Mouse (Mus musculus): ENCODE measurements around the gene Dcaf4.

The Dcaf4 gene

DNA sequence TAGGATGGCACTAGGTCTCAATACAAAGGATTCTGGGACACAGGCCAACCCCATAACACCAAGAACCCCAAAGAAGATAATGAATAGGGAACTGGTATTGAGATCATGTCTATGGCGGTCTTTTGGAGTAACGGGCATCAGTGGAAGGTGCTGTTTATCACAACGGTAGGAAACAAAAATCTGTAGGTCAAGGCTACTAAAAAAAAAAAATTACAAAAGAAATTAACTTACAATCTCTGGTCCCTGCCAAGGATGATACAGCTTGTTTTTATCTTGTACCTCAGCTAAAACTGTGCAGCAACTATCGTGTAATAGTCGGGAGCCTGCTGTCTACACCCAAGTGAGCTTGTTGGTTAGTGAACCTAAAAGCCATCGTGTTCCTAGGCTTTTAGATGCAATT is 23.5 kb upstream of the Dcaf4 start:
- DNase-seq: no peak

DNA sequence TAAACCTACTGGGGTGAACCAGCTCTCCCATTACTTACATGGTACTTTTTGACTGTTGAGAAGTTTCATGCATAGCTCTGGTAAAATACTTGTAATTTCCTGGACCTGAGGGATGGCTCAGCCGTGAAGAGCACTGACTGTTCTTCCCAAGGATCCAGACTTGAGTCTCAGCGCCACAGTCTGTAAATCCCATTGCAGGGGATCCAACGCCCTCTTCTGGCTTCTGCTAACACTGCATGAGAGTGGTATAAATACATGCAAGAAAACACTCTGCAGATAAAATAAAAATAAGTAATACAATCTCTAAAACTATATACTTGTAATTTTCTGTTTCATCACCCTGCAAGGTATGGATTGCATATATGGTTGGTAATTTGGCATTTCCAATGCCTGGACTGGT is 22.3 kb upstream of the Dcaf4 start:
- no peak for DNase-seq

DNA sequence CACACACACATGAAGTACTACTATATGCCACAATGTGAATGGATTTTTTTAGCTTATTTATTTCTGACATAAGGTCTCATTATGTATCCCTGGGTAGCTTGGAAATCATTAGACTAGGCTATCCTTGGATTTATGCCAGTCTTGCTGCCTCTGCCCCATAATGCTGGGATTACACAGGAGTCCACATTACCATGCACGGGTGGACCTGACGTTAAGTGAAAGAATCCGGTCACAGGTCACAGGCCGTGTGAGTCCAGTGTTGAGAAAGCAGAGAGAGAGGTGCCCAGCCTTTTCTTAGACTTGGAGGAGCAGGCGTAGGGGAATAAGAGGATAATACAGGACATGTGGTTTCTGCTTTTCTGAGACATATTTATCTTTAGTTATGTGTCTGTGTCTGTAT is 21.0 kb upstream of the Dcaf4 start:
- DNase-seq: no peak

DNA sequence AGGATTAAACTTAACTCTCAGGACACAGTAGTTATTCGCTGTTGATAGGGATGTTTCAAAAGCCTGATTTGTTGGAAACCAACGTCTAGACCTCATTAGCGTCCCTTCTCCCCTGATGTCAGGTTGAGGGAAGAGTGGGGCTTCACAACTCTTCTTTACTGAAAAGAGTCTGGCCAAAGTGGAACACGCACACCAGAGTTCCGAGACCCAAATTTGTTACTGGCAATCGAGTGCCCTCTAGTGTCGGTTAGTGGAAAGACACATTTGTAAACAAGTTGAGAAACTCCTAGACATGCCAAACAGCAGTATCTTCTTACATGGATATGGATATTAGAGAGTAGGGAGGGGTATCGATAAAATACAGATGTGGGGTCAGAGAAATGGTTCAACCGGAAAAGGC is 18.1 kb upstream of the Dcaf4 start:
- peak; percentile 38 for DNase-seq

DNA sequence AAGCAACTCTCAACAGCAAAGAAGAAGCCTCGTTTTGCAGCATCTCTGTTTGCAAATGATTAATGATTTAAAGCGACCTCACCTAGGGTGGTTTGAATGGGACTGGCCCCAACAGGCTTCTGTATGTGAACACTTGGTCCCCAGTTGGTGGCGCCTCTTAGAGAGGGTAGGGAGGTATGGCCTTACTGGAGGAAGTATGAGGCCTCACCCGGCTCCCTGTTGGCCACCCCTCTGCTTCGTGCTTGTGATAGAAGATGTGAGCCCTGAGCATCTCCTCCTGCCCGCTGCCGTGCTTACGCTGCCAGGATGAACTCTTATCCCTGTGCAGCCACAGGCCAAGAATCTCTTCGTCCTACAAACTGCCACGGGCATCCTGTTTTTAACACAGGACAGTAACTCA is 13.7 kb upstream of the Dcaf4 start:
- DNase-seq: no peak

DNA sequence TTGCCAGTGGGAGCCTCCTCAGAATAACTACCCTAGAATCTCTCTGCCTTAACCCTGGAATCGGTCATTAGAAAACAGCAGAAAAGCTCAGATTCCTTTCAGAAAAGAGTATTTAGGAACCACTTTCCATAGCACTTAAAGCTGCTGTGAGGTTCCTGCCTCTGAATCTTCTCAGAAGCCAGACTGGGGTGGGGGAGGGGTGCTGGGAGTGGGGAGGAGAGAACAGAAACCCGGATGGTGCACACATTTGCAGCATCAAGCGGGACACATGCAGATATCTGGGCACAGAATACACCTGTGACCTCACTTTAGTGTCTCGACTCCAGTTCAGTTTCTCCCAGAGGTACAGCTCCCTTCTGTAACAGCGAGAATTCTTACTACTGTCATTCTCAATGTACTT is 9.7 kb upstream of the Dcaf4 start:
- DNase-seq: no peak

DNA sequence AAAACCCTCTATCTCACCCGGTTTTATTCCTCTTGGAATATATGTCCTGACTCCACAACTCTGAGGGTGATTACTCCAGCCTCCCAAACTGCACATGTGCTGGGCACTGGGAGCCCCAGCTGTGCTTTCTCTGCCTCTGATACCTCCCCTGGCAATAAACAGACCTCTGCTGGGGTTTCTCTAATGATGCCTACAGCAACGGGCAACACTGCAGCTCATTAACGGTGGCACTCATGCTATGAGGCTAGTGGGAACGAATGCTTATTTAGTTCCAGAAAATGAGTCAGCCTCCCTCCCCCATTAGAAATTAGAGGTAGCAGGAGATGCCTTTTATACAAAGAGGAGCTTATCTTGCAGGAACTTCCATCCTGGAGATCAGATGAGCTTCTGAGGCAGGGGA is 7.5 kb upstream of the Dcaf4 start:
- no peak for DNase-seq

DNA sequence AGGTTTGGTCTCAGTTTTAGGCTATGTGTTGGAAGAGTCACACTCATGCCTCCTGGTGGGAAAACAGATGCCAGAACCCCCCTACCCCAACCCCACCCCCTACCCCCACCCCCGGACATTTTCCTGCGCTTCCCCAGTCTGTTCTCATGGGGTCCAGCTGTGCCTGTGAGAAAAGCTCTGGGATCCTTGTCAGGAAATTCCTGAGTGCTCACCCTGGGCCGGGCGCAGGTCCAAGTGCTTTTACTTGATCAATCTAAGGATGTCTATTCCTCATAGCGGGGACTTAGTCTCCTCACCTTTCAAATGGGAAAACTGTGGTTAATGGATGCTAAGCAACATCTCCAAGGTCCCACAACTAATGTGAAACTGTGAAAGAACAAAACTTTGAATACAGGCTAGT is 7.1 kb upstream of the Dcaf4 start:
- DNase-seq: peak; percentile 50

DNA sequence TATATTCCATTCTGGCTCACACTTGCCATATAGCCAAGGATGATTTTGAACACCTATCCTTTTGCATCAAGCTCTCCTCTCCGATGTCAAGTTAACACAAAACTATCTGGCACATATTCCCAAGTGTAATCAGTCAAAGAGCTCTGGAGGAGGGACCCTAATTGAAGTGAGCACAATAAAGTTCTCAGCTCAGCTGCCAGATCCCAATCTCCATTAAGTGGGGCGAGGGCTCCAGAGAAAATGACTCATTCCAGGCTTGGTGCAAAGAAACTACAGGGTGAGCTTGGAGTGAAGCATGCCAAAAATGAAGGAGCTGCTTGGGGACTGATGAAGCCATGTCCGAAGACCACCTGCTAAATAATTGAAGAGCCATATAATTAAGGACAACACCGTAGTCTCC is 6.0 kb upstream of the Dcaf4 start:
- DNase-seq: no peak

DNA sequence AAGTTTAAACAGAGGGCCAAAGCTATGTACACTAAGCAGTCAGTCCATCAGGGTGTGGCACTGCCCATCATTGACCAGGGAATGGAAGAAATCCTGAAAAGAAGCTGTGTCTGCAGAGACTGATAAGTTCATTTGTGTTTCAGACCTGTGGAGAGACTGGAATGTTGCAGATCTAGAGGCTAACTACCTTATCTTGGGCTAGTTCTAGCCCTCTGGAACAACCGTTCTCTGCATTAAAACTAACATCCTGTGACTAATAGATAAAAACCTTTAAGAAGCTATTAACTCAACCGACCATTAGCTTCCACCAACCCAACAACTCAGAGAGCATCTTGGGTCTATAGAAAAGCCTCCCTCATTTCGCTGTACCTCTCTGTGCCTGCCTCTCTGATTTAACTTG is 2.7 kb upstream of the Dcaf4 start:
- DNase-seq: no peak

DNA sequence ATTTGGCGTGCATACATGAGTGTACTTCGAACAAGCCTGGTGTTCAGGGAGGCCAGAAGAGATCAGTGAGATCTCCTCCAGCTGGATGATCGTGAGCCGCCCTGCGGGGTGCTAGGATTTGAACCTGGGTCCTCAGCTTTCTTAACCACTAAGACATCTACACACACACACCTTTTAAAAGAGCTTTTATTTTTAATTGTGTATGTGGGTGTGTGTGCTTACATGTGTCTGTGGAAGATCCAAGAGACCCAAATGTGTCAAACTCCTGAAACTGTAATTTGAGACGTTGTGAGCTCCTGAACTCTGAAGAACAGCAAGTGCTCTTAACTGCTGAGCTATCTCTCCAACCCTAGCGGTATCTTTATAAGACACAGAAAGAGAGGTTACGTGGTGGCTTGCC is 817 bp downstream of the Dcaf4 start:
- no peak for DNase-seq

DNA sequence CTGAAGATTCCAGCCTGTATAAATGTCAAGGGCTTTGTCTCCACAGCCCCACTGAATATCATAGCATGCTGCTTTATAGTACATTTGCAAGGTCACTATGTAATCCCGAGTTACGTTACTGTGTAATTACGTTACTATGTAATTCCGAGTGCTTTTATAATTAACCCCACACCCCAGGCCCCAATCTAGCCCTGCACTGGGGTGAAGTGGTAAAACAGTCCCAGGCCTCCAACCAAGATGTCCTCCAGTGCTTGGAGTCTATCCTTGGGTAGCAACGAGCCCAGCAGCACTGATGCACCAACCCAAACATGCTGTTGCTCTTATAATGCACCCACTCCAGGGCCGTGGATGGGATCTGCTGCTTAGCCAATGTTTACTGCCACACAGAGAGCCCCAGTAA is 2.8 kb downstream of the Dcaf4 start:
- DNase-seq: no peak

DNA sequence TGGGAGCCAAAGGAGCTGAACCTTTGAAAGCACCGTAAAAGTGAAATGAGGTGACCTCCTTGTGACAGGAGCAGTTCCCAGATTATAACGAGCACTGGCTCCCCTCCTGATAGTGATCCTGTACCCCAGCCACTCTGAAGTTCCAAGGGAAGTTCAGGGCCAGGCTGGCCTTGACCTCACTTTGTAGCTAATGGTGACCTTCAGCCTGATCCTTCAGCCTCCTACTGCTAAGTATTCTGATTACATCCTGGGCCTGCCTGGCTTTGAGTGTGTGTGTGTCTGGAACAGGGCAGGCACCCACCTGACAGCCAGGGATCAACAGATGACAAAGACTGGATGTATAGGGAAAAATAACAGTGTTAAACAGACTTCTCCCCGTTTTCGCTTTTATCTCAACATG is 3.6 kb downstream of the Dcaf4 start:
- no peak for DNase-seq

DNA sequence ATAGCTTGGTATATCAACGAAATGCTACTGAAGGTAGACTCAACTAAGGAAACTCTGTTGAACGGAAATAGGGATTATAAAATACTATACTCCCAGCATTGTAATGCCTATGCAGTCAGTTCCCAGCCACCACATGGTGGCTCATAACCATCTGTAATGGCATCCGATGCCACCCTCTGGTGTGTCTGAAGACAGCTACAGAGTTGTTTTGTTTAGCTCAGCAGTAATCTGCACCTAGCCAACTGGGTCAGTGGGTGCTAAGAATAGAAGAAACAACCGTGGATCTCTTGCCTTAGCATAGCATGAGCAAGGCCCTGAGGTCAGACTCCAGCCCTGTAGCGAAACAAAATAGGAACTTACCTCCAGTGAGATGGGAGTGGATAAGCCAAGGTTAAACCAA is 4.1 kb downstream of the Dcaf4 start:
- DNase-seq: no peak

DNA sequence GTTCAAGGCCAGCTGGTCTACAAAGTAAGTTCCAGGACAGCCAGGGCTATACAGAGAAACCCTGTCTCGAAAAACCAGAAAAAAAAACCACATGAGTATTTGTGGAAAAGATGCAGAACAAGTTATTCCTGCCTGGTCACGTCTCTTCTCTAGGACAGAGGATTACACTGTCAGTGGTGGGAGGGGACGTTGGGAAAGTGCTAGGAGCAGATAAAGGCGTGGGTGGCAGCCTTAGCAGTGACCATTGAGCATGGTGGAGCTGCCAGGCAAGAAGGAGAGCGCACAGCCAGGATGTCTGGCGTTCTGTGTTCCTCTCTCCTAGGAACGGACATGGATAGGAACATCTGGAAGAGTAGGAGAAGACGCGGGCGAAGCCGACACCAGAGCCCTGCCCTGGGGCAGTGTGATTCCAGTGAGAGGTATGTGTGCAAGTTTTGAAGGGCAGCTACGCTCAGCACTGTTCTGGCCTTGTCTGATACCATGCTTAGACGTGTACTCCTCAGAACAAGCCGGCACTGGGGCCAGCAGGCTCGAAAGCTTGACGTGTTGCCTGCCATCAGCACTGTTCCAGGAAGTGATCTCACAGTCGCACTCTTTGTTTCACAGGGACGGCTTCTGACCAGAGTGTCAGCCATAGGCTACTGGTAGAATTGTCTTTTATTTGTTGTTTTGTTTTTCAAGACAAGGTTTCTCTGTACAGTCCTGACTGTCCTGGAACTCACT is 5.7 kb downstream of the Dcaf4 start:
- no peak for DNase-seq

DNA sequence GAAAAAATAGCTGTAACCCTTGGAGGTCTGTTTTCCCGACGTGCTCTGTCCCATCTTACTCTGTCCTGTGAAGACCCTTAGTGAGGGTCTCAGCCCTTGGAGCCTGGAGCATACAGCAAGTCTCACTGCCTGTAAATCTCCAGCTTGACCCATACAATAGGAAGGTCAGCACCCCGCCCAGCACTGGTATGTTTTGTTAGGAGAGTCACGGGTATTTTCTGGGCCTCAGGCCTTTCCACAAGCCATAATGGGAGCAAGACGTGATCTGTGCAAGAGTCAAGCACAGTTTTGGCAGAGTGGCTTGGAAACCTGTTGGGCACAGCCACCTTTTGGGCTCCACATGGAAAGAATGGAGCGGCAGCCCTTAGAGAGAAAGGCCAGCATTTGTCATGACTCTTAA is 7.5 kb downstream of the Dcaf4 start:
- DNase-seq: no peak

DNA sequence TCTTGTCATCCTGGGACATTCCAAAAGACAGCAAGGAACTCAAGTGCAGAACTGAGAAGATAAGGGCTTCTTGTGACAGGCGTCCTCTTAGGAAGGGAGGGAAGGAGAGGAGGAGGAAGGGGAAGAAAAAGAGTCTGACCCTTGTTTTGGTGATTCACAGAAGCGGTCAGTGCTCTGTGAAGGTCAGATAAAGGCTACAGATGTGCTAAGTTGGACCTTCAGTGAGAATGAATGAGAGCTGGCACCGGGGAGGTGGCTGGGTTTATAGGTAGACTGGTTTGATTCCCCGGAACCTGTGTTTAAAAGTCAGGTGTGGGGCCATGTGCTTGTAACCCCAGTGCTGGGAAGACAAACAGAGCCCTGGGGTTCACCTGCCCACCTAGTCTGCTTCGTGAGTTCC is 8.4 kb downstream of the Dcaf4 start:
- DNase-seq: no peak

DNA sequence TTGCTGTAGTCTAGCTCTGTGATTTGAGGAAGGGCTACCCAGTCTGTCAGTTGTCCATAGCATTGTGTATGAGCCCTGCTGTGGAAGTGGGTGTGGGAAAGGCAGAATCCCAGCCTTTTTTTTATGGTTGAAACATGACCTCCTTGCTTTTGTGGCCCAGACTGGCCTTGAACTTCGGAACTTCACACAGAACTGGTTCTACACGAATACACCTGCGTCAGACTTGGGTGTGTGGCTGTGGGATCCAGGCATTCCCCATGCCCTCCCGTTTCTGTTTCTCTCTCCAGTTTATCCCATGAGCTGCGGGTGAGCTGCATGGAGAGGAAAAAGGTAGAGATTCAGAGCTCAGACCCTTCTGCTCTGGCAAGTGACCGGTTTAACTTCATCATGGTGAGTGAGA is 11.7 kb downstream of the Dcaf4 start:
- no peak for DNase-seq

DNA sequence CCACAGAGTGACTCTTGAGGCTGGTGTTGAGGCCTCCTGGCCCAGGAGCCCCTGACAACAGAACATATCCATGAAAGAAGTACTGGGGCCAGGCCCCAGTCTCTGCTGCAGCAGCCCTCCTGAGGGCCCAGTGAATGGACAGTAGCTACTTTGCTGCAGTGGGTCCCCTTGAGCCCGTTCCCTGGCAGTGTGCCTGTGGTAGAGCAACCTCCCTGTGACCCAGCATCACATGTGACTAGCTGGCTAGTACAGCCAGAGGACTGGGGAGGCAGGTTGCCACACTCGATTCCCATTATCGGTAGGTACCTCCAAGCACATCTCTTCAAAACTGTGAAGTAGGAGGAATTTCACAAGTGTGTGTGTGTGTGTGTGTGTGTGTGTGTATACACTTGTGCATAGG is 12.7 kb downstream of the Dcaf4 start:
- no peak for DNase-seq

DNA sequence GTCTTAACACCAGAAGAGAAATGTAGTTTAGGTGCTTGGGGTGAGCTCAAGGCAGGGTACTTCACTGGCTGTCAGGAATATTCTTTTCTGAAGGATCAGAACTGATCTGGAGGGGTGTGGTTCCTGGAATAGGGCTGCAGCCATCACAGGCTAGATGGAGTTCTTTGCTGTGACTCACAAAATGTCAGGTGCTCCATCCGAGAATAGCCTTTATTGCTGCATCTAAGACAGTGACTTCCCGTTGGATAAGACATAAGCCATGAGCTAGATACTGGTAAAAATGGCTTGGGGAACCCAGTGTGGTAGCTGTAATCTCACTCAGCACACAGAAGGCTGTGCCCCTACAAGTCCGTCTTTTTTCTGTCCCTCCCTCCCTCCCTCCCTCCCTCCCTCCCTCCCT is 13.9 kb downstream of the Dcaf4 start:
- DNase-seq: no peak

DNA sequence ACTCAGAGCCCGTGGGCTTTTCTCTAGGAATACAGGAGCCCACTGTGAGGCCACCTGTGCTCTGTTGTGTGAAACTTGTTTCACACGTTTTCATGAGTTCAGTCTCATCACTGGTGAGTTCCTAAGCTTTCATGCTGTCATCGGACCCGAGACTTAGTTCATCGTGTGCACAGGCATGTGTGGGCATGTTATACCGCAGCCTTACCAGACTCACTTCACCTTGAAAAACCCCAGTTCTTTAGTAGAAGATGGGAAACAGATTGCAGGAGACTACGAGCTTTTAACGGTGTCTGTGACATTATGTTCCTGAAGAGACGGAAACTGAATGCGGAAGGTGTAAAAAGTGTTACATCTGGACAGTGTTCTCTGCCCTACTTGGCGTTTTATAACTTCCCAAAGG is 15.2 kb downstream of the Dcaf4 start:
- DNase-seq: no peak

DNA sequence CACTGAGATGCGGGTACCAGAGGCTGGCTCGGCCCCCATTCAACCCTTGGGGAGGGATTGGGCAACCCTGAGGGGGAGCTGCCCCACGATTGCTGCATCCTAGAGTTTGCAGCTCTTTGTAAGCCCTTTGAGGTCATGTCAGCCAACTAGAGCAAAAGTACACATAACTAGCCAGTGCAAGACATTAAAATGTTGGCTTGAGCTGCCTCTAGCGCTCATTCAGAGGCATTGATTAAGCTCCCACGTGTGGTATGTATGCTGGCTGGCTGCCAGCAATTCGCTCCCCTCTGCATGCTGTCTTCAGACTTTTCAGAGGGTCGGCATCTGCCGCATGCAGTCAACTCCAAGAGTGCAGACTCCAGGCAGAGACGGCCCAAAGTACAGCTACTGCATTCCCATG is 15.8 kb downstream of the Dcaf4 start:
- no peak for DNase-seq

DNA sequence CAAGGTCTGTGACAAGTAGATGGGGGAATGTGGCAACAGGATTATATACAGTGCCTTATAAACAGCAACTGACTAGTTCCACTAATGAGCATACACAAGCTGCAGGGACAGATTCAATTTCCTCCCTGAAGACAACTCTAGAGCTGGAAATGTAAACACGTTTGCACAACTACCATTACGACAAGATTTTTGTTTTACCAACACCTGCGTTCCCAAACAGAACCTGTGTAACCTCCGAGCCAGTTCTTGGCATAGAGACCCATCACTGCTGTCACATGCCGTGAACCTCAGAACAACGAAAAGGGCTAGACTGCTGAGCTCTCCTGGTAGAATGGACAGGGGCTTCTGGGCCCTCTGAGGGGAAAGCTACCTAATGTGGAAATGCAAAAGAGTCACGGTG is 23.7 kb downstream of the Dcaf4 start:
- no peak for DNase-seq

DNA sequence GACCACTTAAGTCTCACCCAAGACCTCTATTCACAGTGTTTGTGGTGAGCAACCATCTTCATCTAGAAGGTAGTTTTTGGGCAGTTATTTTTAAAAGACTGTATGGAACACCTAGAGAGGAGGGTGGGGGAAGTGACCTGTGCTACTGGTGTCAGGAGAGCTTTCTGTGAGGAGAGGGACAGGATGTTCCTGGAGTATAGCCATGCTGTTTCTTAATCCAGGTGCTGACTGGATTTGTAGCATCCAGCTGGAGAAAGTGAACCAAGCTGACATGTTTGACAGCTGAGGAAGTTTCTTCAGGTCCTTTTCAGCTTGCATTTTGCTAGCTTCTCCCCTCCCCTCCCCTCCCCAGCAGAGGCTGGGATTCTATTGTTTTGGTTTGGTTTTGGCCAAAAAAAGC is 24.5 kb downstream of the Dcaf4 start:
- no peak for DNase-seq

DNA sequence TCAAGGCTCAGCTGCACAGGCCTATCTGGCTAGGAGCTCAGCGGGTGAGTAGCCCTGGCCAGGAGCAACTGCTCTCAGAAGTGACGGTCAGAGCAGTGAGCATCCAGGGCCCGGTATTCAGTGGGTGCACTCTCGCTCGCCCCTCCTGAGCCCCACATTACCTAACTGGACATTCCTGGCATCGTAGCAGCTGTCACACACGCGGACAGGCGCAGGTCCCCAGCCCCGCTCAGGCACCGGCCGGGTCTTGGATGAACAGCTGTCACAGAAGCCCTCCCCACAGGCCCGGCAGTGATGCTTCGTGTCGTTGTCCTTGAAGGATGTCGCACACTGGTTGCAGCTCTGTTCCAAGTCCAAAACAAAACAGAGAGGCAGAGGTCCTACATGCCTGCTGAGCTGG is 31.0 kb downstream of the Dcaf4 start:
- DNase-seq: no peak

DNA sequence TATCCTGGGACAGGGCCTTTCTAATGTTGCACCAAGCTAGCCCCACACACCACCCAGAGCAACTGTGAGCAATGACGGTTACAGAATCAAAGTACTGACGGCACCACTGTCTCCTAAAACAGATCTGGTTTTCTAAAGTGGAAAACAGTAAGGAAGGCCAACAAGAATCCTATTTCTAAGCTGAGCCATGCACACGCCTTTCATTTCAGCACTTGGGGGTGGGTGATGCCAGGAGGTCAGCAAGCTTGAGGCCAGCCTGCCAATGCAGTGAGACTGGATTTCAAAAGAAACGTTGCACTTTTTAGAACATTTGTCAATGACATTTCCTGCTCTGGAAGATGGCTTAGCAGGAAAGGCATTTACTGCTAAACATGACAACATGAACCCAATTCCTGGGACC is 33.5 kb downstream of the Dcaf4 start:
- DNase-seq: no peak
